Mouse (Mus musculus) midbrain, embryonic 13.5 days (tissue): ENCODE data around the gene Casp7. TPM values are rescaled to one million over a fixed set of nuclear protein-coding genes. Genes with fewer than 3 reads are reported as not detected.

Experiments used
- ATAC-seq: fragments of 200-750 bp; cut with Nextera tagmentation; 2 replicates; pipeline ENCODE4 v1.8.0; 2017; ENCODE audit warnings: mild to moderate bottlenecking, moderate TSS enrichment, moderate library complexity
- H3K27ac ChIP-seq: fragments of 300-500 bp; sonication (generic); 2 replicates; pipeline ENCODE4 v1.5.1; 2015; ENCODE audit warnings: inconsistent platforms, mild to moderate bottlenecking, moderate library complexity
- H3K27me3 ChIP-seq: fragments of 300-500 bp; sonication (generic); 2 replicates; pipeline ENCODE4 v1.6.1; 2015; ENCODE audit warnings: mild to moderate bottlenecking, inconsistent platforms
- H3K36me3 ChIP-seq: fragments of 300-500 bp; sonication (generic); 2 replicates; pipeline ENCODE4 v1.6.1; 2015; ENCODE audit warnings: mild to moderate bottlenecking, inconsistent platforms
- H3K4me1 ChIP-seq: fragments of 300-500 bp; sonication (generic); replicated peaks from 2 replicates; pipeline ENCODE4 v1.6.1; 2015; ENCODE audit warnings: inconsistent platforms
- H3K4me2 ChIP-seq: fragments of 300-500 bp; sonication (generic); replicated peaks from 2 replicates; pipeline ENCODE4 v1.6.1; 2015; ENCODE audit warnings: moderate library complexity, mild to moderate bottlenecking, inconsistent platforms
- H3K4me3 ChIP-seq: fragments of 300-500 bp; sonication (generic); replicated peaks from 2 replicates; pipeline ENCODE4 v1.5.1; 2015; ENCODE audit warnings: mild to moderate bottlenecking, inconsistent platforms
- H3K9ac ChIP-seq: fragments of 300-500 bp; sonication (generic); replicated peaks from 2 replicates; pipeline ENCODE4 v1.6.1; 2015; ENCODE audit warnings: mild to moderate bottlenecking, inconsistent platforms
- H3K9me3 ChIP-seq: fragments of 300-500 bp; sonication (generic); 2 replicates; pipeline ENCODE4 v1.6.1; 2016; ENCODE audit warnings: mild to moderate bottlenecking, inconsistent platforms
- WGBS: fragments of 180-500 bp; shearing (Covaris S2); methylation state at CpG from one replicate; pipeline ENCODE4 v1.1.7; 2015; 5-methylcytosine and 5-hydroxymethylcytosine counted together
- polyA plus RNA-seq: library from polyadenylated mRNA; unstranded; fragments of >200 nt; fragmentation: Nextera tagmentation; extraction: Ambion mirVana; gene quantifications from 2 replicates; pipeline ENCODE4 v1.2.1, GENCODE M21; 2015

The Casp7 gene
- polyA plus RNA-seq, 1 experiment from 2014 or later, result 13.0 TPM

DNA sequence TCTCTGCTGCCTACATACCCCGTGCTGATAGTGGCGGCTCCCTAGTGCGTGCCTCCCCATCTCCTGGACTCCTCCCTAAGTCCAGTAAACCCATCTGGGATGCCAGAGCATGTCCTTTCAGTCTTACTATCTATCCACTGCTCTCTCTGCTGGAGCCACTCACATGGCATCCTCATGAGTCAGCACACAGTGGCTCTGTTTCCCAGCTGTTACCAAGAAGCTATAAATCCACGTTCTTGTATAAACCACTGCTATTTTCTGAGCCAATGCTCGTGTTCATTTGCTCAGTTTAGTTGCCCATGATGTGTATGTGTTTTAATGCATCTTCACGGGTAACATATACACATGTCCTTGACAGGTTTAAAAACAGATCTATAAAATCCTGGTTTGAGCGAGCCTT, 29.2 kb upstream of the Casp7 start:
- no peak for ATAC-seq
- no peaks in the 10 kb centered on the region for H3K9me3 ChIP-seq
- WGBS, result 90% methylated on average over 7 of the region's 7 CpGs

DNA sequence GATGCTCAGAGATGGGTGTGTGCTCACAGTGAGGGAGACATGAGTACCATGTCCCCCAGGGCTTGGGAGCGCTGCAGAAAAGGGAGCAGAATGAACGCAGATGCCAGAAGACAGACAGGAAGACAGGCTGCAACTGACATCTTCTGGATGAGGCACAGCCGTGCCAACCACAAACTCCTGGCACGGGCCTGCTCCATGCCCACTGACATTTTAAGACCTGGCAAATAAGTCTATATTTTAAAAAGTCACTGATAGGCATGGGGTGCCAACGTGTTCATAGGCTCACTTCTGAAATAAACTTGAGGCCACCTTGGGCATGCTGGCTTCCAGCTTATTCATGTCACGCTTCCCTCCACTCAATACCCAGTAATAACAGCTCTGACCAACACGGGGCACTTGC, 28.0 kb upstream of the Casp7 start:
- H3K27ac ChIP-seq, result no peak overlapping the region
- H3K9me3 ChIP-seq, result no peaks in the 10 kb centered on the region
- no peak overlapping the region for H3K4me2 ChIP-seq
- H3K36me3 ChIP-seq, result no peaks in the 10 kb centered on the region
- 0 out of 2 replicates have a peak, but pooled peaks cover 8% of the 10 kb centered on the region for H3K4me1 ChIP-seq
- no peak overlapping the region for H3K4me3 ChIP-seq
- no peaks in the 10 kb centered on the region for H3K27me3 ChIP-seq
- WGBS, result 87% methylated on average over 7 of the region's 7 CpGs
- H3K9ac ChIP-seq, result no peak overlapping the region
- ATAC-seq, result no peak

More for the DNA sequence above, 29.2 kb upstream of the Casp7 start:
- H3K27me3 ChIP-seq, result no peaks in the 10 kb centered on the region
- no peaks in the 10 kb centered on the region for H3K36me3 ChIP-seq
- H3K4me1 ChIP-seq, result 0 out of 2 replicates have a peak, but pooled peaks cover 10% of the 10 kb centered on the region
- no peak overlapping the region for H3K27ac ChIP-seq
- H3K9ac ChIP-seq, result no peak overlapping the region
- no peak overlapping the region for H3K4me3 ChIP-seq
- no peak overlapping the region for H3K4me2 ChIP-seq

DNA sequence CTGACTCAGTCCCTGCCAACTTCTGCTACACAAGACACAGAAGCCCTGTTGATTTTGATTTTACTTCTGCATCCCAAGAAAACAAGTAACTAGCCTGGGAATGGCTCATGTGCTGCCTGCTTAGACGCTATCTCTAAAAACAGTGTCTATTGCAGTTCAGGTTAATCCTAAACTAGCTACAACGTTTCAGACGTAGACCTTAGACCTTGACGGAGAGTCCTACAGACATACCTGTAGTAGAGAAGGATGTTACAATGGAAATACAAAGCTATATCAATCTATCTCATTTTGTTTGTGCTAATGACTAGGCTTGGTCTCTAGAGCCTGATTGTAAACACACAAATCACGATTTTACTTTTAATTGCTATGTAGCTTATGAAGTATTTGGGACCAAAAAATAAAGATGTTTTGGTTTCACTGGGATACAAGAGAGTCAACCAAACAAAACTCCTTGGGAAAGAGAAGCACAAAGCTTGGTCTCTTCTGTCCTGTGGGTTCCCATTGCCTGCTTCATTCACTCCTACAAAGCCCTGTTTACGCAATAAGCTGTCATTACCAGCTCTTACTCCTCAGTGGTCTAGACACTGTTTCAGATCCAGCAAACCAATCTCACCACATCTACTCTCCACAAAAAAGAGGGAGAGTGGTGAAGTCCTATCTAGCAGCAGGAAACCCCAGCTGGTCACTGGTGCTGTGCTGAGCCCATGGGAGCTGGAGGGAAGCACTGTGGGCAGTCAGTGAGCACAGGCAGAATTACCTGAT, 26.4 kb upstream of the Casp7 start:
- Histone ChIP-seq H3K9me3 (no peaks in the 10 kb centered on the region), H3K9ac (no peak overlapping the region), H3K4me3 (no peak overlapping the region), H3K27ac (no peak overlapping the region), H3K27me3 (no peaks in the 10 kb centered on the region), H3K36me3 (no peaks in the 10 kb centered on the region), H3K4me1 (0 out of 2 replicates have a peak, but pooled peaks cover 4% of the 10 kb centered on the region), H3K4me2 (no peak overlapping the region)
- ATAC-seq, result no peak
- 95% methylated on average over 6 of the region's 6 CpGs for WGBS

DNA sequence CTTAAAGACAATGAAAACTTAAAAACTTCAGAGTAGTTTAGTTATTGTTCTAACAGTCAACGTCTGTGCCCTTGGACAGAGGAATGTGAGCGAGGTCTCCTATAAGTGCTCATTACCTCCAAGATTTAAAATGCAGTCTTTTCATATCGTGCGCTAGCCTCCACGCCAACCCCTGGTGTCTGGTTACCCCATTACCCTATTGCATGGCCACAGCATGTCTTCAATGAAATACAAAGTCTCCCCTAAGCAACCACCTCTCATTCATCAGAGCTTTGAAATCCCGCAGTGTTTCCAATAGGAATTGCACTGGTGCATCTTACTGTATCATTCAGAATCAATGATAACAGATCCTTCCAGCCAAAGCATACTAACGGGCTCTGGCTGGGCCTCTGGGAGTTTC, 24.7 kb upstream of the Casp7 start:
- ATAC-seq, result no peak
- WGBS, result 76% methylated on average over 7 of the region's 7 CpGs

DNA sequence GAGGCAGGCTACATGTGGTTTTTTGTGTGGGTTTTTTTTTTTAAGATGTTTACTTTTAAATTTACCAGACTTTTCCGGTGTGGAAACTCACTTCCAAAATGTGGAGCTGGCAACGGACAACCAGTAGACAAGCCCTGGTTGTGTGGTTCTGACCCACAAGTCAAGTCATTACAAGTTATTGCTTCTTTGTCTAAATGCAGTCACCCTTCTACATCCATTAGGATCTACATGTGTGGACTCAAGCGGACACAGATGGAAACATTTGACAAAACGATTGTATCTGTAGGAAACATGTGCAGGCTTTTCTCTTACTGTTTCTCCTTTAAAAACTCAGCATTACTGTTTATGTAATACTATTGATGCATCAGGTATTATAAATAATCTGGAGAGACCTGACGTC, 23.7 kb upstream of the Casp7 start:
- WGBS, result 94% methylated on average over 5 of the region's 5 CpGs
- H3K9ac ChIP-seq, result no peak overlapping the region
- H3K9me3 ChIP-seq, result no peaks in the 10 kb centered on the region
- no peak for ATAC-seq
- H3K27ac ChIP-seq, result no peak overlapping the region
- H3K36me3 ChIP-seq, result no peaks in the 10 kb centered on the region
- H3K4me1 ChIP-seq, result 0 out of 2 replicates have a peak, but pooled peaks cover 4% of the 10 kb centered on the region
- H3K27me3 ChIP-seq, result no peaks in the 10 kb centered on the region
- no peak overlapping the region for H3K4me3 ChIP-seq
- no peak overlapping the region for H3K4me2 ChIP-seq

More for the DNA sequence above, 24.7 kb upstream of the Casp7 start:
- H3K27ac ChIP-seq, result no peak overlapping the region
- H3K4me2 ChIP-seq, result no peak overlapping the region
- no peak overlapping the region for H3K9ac ChIP-seq
- H3K36me3 ChIP-seq, result no peaks in the 10 kb centered on the region
- no peaks in the 10 kb centered on the region for H3K27me3 ChIP-seq
- H3K9me3 ChIP-seq, result no peaks in the 10 kb centered on the region
- no peak overlapping the region for H3K4me3 ChIP-seq
- H3K4me1 ChIP-seq, result 0 out of 2 replicates have a peak, but pooled peaks cover 4% of the 10 kb centered on the region

DNA sequence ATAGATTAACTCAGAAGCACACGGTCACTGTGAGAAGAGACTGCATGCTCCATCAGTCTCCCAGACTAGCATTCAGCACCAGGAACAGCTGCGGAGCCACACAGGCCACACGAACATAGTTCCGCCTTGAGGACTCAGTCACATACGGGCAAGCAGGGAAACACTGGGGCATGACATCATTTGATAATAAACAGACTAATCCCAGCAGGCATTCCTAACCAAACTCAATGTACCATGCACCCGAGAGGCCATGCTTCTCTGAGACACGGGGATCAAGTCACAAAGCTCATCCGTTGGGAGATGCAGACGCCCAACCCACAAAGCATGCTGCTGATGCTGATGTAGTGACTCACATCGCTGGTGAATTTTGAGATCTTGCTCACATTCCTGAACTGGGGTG, 22.9 kb upstream of the Casp7 start:
- no peak for ATAC-seq
- no peaks in the 10 kb centered on the region for H3K36me3 ChIP-seq
- no peak overlapping the region for H3K9ac ChIP-seq
- H3K9me3 ChIP-seq, result no peaks in the 10 kb centered on the region
- H3K4me1 ChIP-seq, result 0 out of 2 replicates have a peak, but pooled peaks cover 4% of the 10 kb centered on the region
- H3K27ac ChIP-seq, result no peak overlapping the region
- H3K4me2 ChIP-seq, result no peak overlapping the region
- no peak overlapping the region for H3K4me3 ChIP-seq
- 69% methylated on average over 10 of the region's 10 CpGs for WGBS
- no peaks in the 10 kb centered on the region for H3K27me3 ChIP-seq

DNA sequence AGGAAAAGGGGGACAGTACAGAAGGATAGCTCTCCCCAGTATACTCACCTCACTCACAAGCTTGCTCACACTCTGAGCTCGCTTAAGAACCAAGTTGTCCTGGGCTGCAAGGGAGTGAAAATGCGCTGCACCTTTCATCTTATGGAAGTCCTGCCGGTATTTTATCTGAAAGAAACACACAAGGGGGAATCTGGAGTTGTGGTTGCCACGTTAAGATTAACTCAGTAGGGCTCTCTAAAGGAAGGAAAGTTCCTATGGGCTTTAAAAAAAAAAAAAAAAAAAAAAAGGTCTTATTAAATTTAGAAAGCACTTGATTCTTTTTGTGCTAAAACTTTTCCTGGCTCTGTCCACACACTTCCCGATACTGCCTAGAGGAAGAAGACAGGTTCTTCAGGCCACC, 18.9 kb upstream of the Casp7 start:
- no peak overlapping the region for H3K4me3 ChIP-seq
- H3K4me1 ChIP-seq, result no peaks in the 10 kb centered on the region
- H3K27me3 ChIP-seq, result no peaks in the 10 kb centered on the region
- H3K27ac ChIP-seq, result no peak overlapping the region
- no peak for ATAC-seq
- 84% methylated on average over 5 of the region's 5 CpGs for WGBS
- H3K9me3 ChIP-seq, result no peaks in the 10 kb centered on the region
- H3K4me2 ChIP-seq, result no peak overlapping the region
- H3K9ac ChIP-seq, result no peak overlapping the region
- H3K36me3 ChIP-seq, result no peaks in the 10 kb centered on the region

DNA sequence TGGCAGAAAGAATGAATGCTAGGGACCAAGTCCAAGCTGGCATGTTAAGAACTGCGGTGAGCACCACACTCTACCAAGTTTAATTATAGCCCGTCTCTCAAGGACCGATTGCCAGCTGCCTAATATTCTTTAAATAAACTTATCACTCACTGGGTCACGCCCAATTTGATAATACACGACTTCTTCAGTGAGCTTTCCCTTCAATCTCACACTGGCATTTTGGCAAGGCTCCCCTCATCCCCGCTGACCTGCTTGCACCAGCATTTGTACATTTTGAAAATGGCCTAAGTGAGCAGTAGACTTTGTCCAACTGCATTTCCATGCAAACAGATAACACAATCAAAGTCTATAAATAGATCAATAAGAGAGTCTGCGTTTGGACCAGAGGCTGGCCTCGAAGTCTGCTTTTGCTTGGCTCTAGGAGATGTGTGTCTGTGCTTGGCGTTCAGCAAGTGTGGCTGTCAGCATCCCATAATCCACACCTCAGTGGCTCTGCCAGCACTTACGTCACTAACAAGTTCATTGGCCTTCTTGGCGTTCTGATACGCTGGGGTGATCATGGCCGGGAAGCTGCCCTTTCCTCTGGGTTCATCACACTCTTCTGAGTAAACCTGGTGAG, 18.3 kb upstream of the Casp7 start:
- no peak overlapping the region for H3K4me2 ChIP-seq
- no peak for ATAC-seq
- no peak overlapping the region for H3K4me3 ChIP-seq
- no peaks in the 10 kb centered on the region for H3K27me3 ChIP-seq
- no peaks in the 10 kb centered on the region for H3K9me3 ChIP-seq
- H3K4me1 ChIP-seq, result no peaks in the 10 kb centered on the region
- no peaks in the 10 kb centered on the region for H3K36me3 ChIP-seq
- WGBS, result 90% methylated on average over 13 of the region's 13 CpGs
- H3K27ac ChIP-seq, result no peak overlapping the region
- H3K9ac ChIP-seq, result no peak overlapping the region

DNA sequence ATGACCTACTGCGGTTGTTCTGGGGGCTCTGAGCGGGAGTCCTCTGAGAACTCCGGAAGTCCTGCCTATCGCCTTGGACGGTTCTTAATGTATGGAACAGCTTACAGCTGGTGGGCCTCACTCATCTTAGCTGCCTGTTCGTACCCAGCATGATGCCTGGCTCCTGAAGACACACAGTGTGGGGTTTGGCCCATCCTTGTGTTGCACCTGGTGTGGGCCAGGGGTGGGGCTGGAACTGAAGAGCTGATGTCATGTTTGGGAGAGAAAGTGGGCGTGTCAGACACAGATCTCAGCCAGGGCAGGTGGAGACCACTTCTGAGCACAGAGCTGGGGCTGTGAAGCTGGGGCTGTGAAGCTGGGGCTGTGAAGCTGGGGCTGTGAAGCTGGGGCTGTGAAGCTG, 16.6 kb upstream of the Casp7 start:
- Histone ChIP-seq H3K4me2 (no peak overlapping the region), H3K4me1 (no peaks in the 10 kb centered on the region), H3K36me3 (no peaks in the 10 kb centered on the region), H3K9me3 (no peaks in the 10 kb centered on the region), H3K4me3 (no peak overlapping the region), H3K27me3 (no peaks in the 10 kb centered on the region), H3K9ac (no peak overlapping the region), H3K27ac (no peak overlapping the region)
- no peak for ATAC-seq
- 89% methylated on average over 7 of the region's 7 CpGs for WGBS

DNA sequence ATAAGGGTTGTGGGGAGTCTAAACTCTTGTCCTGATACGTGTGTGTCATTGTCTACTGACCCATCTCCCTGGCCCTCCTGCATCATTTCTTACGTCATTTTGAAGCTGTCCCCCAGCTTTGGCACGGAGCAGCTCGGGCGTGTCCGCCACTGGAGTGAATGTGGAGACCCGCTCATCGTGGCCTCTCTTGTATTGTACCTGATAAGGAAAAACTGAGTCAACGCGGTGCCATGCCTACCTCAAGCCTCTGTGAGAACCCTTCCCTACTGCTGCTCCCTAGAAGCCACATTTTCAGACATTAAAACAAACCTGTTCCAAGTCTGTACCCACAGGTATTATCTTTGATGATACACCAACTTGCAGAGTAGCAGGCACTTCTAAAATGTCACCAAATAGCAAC, 15.5 kb upstream of the Casp7 start:
- Histone ChIP-seq H3K36me3 (no peaks in the 10 kb centered on the region), H3K27ac (no peak overlapping the region), H3K9ac (no peak overlapping the region), H3K27me3 (no peaks in the 10 kb centered on the region), H3K4me2 (no peak overlapping the region), H3K4me1 (no peaks in the 10 kb centered on the region), H3K9me3 (no peaks in the 10 kb centered on the region), H3K4me3 (no peak overlapping the region)
- 93% methylated on average over 10 of the region's 10 CpGs for WGBS
- no peak for ATAC-seq

DNA sequence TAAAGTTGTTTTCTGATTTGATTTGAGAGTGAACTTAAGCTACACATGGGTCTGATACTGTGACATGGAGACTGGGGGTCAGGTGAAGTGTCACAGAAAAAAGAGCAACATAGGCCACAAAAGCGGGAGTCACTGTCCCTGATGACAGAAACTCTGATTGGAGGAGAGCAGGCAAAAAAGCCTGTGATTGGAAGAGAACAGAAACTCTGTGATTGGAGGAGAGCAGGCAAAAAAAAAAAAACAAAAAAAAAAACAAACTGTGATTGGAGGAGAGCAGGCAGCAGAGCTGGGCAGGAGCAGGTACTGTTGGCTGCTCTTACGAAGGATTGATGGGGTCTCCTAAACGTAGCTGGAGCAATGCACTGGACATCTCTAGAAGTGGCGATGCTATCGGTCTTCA, 11.4 kb upstream of the Casp7 start:
- Histone ChIP-seq H3K4me3 (no peak overlapping the region), H3K9me3 (no peaks in the 10 kb centered on the region), H3K27ac (no peak overlapping the region), H3K36me3 (no peaks in the 10 kb centered on the region), H3K4me2 (no peak overlapping the region), H3K9ac (no peak overlapping the region), H3K27me3 (no peaks in the 10 kb centered on the region), H3K4me1 (no peaks in the 10 kb centered on the region)
- no peak for ATAC-seq
- WGBS, result 90% methylated on average over 5 of the region's 5 CpGs

DNA sequence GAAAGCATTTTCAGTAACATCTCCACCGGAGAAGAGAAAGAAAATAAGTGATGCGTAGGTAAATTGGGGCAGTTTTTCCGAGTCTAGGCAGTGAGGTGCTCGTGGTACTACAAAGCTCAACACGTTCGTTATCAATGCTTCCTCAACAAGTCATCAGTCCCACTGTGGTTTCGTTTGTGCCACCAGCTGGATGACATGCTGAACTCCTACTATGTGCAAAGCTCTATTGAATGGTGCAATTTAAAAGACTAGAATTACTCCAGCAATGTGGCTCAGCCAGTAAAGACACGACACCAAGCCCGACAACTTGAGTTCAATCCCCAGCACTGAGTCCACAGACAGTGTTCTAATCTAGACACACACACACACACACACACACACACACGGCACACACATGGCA, 10.8 kb upstream of the Casp7 start:
- H3K36me3 ChIP-seq, result no peaks in the 10 kb centered on the region
- H3K4me3 ChIP-seq, result no peak overlapping the region
- no peaks in the 10 kb centered on the region for H3K9me3 ChIP-seq
- H3K27ac ChIP-seq, result no peak overlapping the region
- H3K9ac ChIP-seq, result no peak overlapping the region
- no peak for ATAC-seq
- WGBS, result 89% methylated on average over 10 of the region's 10 CpGs
- no peaks in the 10 kb centered on the region for H3K4me1 ChIP-seq
- H3K27me3 ChIP-seq, result no peaks in the 10 kb centered on the region
- H3K4me2 ChIP-seq, result no peak overlapping the region
